Mouse (Mus musculus): Measurements from ENCODE around the gene Gm11027.
A peak's percentile ranks its signal among the peaks of the same experiment; 100 is the strongest.
"Not testable (repeated sequence)": the region's sequence is repeated elsewhere in the genome, so short reads cannot be mapped to it uniquely, and the experiment has no call there.

Gm11027 gene

DNA sequence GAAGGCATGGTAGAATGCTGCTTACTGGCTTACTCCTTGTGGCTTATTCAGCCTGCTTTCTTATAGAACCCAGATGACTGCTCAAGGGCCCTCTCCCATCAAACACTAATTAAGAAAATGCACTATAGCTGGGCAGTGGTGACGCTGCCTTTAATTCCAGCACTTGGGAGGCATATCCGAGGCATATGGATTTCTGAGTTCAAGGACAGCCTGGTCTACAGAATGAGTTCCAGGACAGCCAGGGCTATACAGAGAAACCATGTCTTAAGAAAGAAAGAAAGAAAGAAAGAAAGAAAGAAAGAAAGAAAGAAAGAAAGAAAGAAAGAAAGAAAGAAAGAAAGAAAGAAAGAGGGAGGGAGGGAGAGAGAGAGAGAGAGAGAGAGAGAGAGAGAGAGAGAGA lies at the start of gene Gm11027:
Gene Gm11027 (plus strand): TSS at position 301 of the 400 bp plus-strand sequence.
- not testable (repeated sequence) for DNase-seq

DNA sequence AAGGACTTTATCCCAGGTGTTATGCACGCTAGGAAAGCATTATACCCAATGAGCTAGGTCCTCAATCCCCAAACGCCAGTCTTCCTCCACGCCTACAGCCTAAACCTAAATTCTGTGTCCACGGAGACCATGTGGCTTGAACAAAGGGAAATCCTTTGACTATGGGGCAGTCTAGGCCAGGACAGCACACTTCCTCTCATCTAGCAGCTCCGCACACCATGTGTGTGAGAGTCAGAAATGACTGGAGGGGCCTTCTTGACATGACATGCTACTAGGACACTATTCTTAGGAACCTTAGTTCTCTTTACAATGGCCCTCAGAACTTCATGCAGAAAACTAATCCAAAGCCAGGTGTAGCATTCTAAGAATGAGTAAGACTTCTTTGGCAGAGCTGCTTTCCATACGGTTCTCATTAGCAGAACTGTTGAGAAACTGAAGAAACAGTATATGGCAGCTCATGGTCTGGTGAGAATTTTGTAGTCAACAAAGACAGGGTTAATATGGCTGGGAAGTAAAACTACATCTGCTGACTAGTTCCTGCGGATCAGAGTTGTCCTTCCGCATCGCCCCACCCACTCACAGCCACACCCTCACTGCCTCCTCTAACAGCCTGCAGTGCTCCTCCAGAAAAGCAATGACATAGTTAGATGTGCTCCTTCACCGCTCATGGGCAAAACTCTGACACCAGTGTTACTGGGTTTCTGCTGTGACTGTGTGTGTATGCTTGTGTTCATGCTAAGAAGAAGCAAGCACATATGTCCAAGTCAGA lies 48.7 kb upstream of the Gm11027 start:
- no peak for DNase-seq

DNA sequence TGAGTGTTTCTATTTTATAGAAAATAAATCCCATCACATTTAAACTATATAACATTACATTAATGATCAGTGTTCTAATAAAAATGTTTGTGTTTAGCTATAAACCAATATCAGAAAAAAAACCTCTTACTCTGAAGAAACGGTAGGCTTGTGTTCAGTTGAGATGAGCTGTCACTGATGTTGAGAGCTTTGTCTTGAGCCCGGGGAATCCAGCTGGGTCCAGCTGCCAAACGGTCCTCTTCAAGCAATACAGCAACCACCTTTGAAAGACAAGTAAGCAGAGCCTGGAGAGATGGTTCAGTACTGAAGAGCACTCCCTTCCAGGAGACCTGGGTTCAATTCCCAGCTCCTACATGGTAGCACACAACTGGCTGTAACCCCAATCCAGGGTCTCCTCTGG lies 45.7 kb upstream of the Gm11027 start:
- DNase-seq: no peak

DNA sequence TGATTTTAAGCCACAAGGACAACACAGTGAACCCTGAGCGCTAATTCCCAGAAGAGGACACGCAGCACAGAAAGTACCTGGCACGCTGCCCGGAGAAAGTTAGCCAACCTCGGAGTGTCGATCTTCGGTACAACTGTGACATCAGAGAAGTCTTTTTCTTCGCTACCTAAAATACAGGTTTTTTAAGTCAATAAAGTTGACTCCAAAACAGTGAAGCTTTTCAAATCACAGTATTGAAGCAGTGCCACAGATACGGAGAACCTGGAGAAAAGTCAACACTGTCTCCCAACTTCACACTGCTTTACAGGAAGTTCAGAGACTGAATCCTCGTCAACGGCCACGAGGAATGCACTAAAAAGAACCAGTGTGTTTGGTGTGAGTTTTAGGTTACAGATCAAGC lies 43.6 kb upstream of the Gm11027 start:
- peak; percentile 13 to 16 for DNase-seq

DNA sequence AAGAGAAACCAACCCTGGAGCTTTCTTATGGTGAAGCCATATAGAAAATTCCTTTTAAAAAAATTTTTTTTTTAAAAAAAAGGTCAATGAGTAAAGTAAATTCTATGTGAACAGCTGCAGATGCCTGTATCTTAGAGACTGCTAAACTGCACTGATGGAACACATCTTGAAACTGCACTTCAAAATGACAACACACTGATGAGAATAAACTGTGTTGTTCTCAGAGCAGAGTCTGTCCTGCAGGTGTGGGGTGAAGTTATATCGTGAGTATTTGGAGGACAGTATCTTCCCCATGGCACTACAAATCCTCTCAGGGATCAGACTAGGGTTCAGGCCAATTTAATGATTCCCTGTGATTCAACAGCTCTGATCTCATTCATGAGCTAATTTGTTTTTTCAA lies 43.1 kb upstream of the Gm11027 start:
- DNase-seq: no peak

DNA sequence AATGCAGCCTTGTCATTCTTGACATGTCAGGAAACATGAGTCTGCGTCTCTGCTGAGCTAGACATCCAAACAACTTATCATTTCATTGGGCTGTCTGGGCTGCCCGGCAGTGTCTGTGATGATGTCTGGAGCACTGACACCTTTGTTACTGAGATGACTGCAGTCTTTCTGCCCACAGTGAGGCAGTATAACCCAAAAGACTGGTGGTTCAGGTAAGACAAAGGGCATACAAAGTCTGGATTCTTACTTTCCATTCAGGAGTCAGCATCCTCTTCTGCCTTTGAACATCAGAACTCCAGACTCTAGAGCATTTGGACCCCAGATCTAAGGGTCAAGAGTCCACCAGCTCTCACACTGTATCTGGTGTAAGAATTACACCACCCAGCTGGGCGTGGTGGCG lies 39.8 kb upstream of the Gm11027 start:
- DNase-seq: no peak

DNA sequence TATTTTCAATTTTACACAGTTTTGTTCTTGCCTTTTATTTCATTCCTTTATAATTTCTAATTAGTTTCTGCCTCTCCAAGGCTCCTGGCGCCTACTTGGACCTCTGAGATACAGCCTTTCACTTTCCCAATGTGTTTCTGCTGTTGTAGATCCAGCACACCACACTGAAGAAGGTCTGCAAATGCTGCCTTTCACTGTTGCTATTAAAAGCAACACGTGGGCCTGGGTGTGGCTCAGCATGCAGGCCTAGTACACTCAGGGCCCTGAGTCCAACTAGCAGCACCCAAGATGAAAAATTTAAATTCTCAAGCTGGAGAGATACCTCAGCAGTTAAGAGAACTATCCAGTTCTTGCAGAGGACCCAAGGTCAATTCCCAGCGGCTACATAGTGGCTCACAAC lies 38.5 kb upstream of the Gm11027 start:
- no peak for DNase-seq

DNA sequence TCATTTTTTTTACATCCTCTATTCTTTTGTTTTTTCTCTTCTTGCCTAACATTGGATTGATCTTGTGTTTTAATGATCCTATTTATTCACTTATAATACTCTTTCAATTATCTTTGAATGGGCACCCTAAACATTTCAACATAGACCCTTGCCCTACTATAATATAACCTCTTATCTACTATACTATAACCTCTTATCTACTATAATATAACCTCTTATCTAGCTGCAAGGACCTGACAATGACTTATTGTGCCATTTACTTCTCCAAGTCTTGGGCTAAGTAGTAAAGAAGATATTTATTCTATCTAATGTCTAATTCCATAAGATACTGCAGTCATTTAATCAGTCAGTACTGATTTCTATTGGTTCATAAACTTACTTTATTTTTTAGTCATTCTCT lies 36.8 kb upstream of the Gm11027 start:
- no peak for DNase-seq

DNA sequence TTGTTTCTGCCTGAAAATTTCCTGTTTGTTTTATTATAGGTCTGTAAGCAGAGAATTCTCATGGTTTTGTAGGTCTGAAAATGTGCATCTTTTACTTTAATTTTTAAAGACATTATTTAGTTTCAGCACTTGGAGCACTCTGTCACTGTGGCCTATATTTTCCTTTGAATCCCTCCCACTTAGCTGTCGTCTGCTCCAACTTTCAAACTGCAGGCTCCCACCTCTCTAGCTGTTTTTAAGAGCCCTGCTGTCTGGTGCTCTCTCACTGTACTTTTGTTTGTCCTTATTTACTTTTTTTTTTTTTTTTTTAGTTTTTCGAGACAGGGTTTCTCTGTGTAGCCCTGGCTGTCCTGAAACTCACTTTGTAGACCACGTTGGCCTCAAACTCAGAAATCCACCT lies 36.4 kb upstream of the Gm11027 start:
- DNase-seq: no peak

DNA sequence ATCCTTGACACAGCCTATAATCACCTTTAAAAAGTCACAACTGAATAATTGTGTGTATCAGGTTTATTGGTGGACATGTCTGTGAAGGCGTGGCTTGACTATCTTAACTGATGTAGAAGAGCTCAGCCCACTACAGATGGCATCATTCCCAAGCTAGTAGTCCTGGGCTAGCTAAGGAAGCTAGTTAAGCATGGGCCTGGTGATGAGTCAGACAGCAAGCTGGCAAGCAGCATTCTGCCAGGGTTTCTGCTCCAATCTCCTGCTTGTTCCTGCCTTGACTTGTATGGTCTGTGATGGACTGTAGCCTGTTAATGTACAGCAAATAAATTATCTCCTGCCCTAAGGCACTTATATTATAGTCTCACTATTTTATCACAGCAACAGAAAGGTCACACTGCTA lies 30.6 kb upstream of the Gm11027 start:
- DNase-seq: no peak

DNA sequence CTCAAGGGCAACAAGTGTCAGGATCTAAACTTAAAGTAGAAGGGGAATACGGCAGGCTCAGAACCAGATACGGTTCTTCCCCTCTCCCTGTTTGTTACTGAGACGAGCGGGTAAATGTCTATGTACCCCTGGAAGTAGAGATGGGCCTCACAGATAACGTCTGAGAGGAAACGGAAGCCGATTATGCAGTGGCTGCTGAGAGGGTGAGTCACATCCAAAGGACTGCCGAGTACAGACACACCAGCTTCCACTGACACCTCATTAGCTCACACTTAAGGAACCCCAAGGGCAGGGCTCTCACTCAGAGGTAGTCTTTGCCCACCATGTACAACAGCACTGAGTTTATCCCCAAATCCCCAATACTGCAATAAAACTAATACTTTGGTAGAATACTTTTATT lies 20.5 kb upstream of the Gm11027 start:
- no peak for DNase-seq

DNA sequence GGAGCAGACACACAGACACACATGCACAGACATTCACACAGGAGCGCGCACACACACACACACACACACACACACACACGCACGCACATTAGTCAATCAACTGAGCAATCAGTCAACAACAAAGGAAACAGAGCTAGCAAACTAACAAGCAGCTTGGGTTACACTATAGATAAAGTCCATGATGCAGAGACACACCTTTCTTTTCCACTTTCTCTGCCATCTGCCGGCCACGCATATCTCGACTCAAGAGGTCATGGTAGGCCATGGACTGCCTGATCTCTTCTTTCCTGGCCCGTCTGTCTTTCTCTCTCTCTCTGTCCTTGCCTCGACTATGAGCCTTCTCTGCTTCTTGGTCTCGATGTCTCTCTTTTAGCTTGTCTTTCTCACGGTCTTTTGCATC lies 19.6 kb upstream of the Gm11027 start:
- no peak for DNase-seq

DNA sequence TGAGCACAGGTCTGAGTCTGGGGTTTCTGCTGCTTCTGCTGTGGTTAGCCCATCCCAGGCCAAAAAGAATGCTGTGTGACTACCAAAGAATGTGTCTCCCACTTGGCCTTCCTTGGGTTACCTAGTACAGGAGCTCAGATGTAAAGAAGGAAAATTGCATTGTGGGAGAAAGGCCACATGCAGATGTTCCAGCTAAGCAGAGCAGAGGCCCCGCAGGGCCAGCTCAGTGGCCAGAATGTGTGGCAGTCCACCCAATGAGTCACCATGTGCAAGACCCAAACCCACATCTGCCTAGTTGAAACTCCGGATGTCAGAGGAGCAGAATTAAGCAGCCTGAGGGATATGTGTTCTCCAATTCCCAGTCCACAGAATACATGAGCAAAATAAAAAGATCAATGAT lies 16.9 kb upstream of the Gm11027 start:
- DNase-seq: no peak

DNA sequence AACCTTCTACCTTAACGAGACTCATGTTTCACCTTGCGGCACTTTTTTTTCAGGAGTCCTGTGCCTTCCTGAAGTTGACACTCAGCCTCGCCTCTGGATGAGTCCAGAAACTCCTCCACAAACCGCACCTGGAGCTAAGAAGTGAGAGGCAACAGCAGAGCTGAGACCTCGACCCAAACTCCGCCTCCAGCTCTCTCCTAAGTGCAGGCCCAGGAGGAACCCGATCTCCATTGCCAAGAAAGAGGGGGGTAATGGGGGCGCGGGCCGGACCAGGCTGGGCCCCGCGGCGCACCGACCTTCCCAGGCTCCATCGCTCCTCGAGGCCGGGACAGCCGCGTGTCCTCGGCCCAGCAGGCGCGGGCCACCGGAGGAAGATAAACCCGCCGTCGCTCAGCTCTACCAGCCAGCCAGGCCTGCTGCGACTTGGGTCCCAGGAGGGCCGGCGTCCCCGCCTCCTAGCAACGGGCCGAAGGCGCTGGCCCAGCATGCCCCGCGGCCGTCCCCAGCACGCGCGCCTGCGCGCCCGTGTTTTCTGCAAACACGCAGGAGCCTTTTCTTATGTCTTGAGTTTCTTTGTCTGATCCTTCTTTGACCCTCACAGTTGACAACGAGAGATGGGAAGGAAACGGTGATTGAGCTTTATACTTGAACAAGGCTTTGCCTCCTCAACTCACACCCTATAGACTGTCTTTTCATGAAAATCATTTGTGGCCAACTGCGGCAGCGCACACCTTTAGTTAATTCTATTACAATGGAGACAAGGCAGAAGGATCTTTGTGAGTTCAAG lies 12.4 kb upstream of the Gm11027 start, which contains the start of gene Wdr60:
Gene Wdr60 (minus strand): TSS at position 468 of the 787 bp plus-strand sequence.
- DNase-seq: peak; percentile 86 to 91

DNA sequence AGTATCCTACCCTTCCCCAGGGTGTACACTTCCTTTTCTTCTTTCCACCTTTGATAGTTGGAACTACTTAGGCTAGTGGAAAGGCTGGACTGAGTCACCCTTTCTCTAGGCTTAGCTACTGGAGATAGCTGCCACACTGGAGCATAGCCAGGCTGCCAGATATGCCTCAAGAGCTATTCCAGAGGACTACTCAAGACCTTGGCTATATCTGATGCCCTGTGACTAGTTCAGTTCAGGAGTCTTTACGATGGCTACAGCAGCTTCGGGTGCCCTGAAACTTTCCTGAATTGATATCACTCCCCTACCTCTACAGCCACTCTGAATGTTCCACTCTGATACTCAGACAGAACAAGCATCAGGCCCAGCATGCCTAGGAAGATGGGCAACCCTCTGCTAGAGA lies 10.4 kb upstream of the Gm11027 start:
- no peak for DNase-seq

DNA sequence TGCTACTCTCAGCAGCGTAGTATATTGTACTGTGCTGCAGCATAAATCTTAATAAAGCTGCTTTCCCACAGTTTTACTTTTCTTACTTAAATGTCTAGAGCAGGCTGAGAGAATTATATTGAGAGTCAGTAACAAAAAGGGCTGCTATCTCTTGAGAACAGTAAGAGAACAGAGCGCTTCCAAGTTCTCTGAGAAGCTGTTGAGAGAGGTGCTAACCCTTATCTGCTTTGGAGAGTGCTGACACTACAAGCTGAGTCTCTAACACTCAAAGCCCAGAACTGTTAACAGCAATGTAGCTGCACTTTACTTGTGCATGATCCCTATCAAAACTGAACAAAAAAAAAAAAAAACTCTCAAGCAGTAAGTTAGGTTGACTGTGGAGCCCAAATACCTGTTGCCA lies 9.9 kb upstream of the Gm11027 start:
- no peak for DNase-seq

DNA sequence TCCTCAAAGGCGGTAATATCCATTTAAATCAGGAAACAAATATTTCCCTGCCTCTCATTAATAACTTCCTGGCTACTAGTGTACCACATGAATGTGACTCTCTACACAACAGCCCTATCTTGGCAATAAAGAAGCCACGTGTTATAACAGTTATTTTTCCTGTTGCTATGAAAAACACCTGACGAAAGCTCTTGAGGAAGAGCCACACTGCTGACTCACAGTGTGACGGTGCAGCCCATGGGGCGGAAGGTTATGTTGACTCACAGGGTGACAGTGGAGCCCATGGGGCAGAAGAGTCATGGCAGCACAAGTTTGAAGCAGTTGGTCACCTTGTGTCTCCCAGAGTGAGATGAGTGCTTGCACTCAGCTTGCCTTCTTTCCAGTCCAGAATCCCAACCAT lies 5.7 kb upstream of the Gm11027 start:
- DNase-seq: no peak

DNA sequence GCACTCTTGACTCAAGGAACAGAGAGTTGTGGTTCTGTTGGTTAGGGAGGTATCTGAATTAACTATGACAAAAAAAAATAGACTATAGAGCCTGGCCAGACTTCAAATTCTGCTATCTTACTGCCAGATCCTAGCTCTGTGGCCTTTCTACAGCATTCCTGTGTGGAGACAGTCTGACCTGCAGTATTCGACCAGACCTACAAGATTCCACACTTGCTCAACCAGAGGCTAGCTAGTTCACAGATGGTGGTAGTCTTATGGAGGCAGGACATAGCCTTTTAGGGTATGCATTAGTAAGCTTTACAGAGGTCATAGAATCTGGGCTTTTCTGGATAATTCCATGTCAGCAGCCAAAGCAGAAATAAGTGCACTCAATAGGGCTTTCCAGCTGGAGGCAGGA lies 4.6 kb upstream of the Gm11027 start:
- DNase-seq: no peak

DNA sequence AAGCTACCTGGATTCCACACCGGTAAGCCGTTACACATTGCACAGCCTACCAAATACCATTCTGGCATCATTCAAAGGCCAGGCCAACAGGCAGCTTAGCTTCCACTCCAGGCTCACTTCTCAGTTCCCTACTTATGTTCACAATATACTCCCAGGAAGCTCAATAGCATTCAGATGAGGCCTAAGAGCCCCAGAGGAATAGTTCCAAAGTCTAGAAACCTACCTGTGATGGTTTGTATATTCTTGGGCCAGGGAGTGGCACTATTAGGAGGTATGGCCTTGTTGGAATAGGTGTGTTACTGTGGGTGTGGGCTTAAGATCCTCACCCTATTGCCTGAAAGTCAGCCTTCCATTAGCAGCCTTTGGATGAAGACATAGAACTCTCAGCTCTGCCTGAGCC lies 4.1 kb upstream of the Gm11027 start:
- no peak for DNase-seq

DNA sequence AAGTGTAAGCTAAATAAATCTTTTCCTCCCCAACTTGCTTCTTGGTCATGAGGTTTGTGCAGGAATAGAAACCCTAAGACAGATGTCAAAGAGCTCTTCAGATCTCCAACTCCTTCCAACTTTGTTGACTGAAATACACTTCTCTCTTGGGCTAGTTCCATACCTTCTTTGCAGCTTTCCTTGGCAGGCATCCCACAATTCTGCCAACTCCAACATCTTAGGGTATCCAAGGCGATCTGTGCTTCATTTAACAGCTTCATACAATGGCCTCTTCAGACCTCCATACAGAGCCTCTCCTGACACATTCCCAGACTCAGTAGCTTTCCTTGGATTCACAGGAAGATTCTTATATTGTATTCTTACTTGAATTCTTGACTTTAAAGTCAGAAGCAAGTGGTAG lies 1.5 kb upstream of the Gm11027 start:
- DNase-seq: no peak

DNA sequence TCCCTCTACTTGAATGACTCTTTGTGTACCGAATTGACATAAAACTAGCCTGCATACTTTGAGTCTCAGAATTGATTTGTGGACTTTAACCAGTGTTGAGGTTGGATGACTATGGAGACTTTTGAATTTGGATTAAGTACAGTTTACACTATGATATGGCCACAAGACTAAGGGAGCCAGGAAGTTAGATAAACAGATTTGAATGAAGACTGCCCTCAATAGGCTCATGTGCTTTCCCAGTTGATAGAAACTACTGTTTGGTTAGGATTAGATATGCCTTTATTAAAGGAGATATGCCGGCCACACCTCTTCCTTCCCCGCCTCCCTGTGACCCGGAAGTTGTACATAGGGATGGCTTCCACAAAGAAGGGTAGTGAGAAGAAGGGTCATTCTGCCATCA lies 445 bp downstream of the Gm11027 start:
- no peak for DNase-seq

DNA sequence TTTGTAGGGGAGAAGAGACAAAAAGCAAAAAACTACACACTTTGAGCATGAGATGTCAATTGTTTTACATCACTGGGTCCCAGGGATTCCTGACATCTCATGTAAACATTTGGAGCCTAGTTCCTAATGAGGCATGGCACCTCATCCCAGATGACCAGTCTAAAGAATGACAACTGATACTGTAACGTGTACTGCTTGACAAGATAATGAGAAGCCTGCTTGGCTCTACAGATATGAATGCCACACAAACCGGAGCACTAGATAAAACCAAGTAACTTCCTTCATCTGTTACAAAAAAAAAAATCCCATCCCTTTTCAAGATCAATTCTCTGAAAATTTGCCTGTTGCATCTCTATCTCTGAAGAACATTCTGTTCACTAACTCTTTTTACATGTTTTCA lies 1.8 kb downstream of the Gm11027 start:
- DNase-seq: no peak

DNA sequence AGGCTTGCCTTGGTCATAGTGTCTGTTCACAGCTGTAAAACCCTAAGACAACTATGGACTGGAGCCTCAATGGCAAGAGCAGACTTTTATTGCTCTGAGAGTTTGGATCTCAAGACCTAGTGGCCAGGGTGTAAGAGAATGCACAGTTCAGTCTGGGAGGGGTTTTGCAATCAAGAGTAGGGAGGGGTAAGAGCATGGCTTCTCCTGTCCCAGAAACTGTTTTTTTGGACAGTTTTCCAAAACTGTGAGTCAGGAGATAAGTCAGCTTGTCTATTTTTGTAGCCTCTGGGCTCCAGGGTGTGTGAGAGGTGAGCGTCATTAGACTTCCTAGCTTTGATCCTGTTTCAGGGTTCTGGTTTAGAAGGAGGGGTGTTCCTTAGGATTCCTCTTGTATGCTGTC lies 3.4 kb downstream of the Gm11027 start:
- DNase-seq: no peak

DNA sequence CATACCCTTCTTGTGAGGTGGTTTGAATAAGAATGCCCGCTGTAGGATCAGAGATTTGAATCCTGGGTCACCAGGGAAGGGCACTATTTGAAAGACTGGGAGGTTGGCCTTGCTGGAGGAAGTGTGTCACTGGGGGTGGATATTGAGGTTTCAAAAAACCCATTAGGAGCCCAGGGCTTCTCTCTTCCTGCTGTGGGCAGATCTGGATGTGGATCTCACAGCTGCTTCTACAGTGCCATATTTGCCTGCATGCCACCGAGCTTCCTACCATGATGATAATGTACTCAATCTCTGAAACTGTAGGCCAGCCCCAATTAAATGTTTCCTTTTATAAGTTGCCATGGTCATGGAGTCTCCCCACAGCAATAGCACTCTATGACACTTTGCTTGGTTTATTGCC lies 4.0 kb downstream of the Gm11027 start:
- DNase-seq: no peak
